In the genomic region with DNA sequence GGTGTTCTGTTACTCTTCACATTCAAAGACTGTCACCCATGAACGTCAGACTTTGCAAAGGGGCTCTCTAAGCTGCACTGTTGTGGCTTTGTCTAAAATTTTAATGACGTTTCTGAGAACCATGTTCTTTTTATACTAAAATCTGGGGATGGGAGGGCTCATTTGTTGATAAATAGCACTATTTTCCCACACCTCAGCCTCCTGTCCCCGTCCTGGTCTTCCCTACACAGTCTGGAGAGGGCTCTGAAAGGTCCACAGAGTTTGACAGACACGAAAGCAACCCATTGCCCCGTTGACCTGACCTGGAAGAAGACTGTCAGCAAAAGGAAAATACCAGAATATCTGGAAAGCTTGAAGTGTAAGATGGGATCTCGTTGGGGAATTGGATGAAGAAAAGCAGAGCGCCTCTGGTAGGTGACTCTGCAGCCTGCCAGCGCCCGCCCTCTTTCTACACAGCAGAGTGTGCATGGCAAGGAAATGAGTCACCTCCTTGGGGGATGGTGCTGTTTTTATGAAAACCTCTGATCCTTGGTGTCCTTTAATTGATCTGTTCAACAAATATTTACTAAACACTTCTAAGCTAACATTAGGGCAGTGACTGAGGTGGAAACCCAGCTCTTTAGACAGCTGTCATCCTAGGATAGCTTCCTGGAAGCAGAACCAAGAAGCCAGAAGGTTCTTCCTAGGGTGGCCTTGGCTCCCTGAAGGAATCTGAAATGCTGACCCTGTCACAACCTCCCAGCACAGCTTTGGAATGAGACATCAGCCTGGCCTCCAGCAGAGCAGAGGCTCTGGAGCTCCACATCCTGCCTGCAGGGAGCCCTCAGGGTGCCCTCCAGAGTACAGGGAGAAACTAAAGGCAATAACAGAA, we compare ENCODE assay signal across 8 mouse cellular contexts. TPM values are rescaled to one million over a fixed set of nuclear protein-coding genes. Genes with fewer than 3 reads are reported as not detected.
DNase-seq lines count a peak whose midpoint lies in the region; ATAC-seq lines count a peak whose summit lies in the region.
"Had no signal": no experiment of that assay in that cellular context is flagged by ENCODE, and none has a peak within 500 bp of the region (broad histone marks: within the 10 kb centered on the region; RNA-seq: fewer than 3 reads in every experiment).

No protein-coding gene starts in this region.

- no peak overlapping the region for H3K27ac ChIP-seq in forebrain, embryonic 15.5 days (replicated peaks)

- H3K9ac ChIP-seq in forebrain, embryonic 15.5 days (replicated peaks), result no peak overlapping the region

- 80% methylated on average over 9 of the region's 9 CpGs for WGBS in forebrain, embryonic 15.5 days

- no peaks in the 10 kb centered on the region for H3K27me3 ChIP-seq in forebrain, embryonic 15.5 days

- H3K4me3 ChIP-seq in forebrain, embryonic 15.5 days, result no peak overlapping the region
- H3K4me3 ChIP-seq: erythroblast, embryonic 14.5 days had no signal

- no peaks in the 10 kb centered on the region for H3K4me1 ChIP-seq in forebrain, embryonic 15.5 days

- peak; percentile 72 for DNase-seq in urinary bladder, postnatal 14 days (ENCODE audit: low spot score)
- no peak for DNase-seq in urinary bladder, adult 2 months (ENCODE audit: low spot score)
- DNase-seq in heart, adult 9 months (ENCODE audit: low spot score in 2 of 2), result peak; percentile 30 to 44
- peak; percentile 35 for DNase-seq in kidney, postnatal 10 days
- DNase-seq in embryo, embryonic 10.5 days (ENCODE audit: low spot score), result no peak
- no peak for DNase-seq in cerebellum, adult 11 months

- no peak overlapping the region for H3K4me2 ChIP-seq in forebrain, embryonic 15.5 days (replicated peaks)

- ATAC-seq in forebrain, embryonic 15.5 days (replicated peaks), result no peak

- peaks cover 19% of the 10 kb centered on the region for H3K36me3 ChIP-seq in forebrain, embryonic 15.5 days

- no peaks in the 10 kb centered on the region for H3K9me3 ChIP-seq in forebrain, embryonic 15.5 days

RNA-seq across cellular contexts. Expression of a gene that starts 13.6 kb away (rescaled TPM):
- 135 and 138 TPM in 2 replicates for polyA plus RNA-seq in urinary bladder, adult 2 months (2012; rRNA removed)
- 30.0 and 30.9 TPM in 2 replicates for polyA plus RNA-seq in forebrain, embryonic 15.5 days (2015; fragmentation: Nextera tagmentation; extraction: Ambion mirVana)
- polyA plus RNA-seq: erythroblast, embryonic 14.5 days had no signal

RNA-seq across cellular contexts. Expression of a gene that starts 34.3 kb away (rescaled TPM):
- polyA plus RNA-seq in urinary bladder, adult 2 months (2012; rRNA removed), result 256 and 287 TPM in 2 replicates
- 0.60 and 0.70 TPM in 2 replicates for polyA plus RNA-seq in forebrain, embryonic 15.5 days (2015; fragmentation: Nextera tagmentation; extraction: Ambion mirVana)

RNA-seq across cellular contexts. Expression of a gene that starts 57.3 kb away (rescaled TPM):
- polyA plus RNA-seq in urinary bladder, adult 2 months (2012; rRNA removed), result 7.6 and 8.7 TPM in 2 replicates
- 0.19 and 0.24 TPM in 2 replicates for polyA plus RNA-seq in forebrain, embryonic 15.5 days (2015; fragmentation: Nextera tagmentation; extraction: Ambion mirVana)

Comparison
In these comparisons a context has a peak if more than half of its experiments do, and no peak if none do; other contexts are left out.
1. DNase-seq: peak in urinary bladder, postnatal 14 days (single experiment), heart, adult 9 months (2 of 2) and kidney, postnatal 10 days (single experiment); none in urinary bladder, adult 2 months (single experiment), embryo, embryonic 10.5 days (single experiment) and cerebellum, adult 11 months (single experiment).
2. RNA of a gene that starts 34.3 kb away (polyA plus RNA-seq): 256 to 287 TPM in urinary bladder, adult 2 months; 0.60 to 0.70 TPM in forebrain, embryonic 15.5 days; every median in the first group is over 100 times any median in the second.